Mouse (Mus musculus) embryonic facial prominence, embryonic 10.5 days (tissue): ENCODE data around the gene Lrrc1. TPM values are rescaled to one million over a fixed set of nuclear protein-coding genes. Genes with fewer than 3 reads are reported as not detected.

Experiments used
- DNase-seq: peaks from one replicate; pipeline ENCODE4 v3.0.0-alpha.2; 2017; ENCODE audit warnings: low spot score
- H3K27ac ChIP-seq: fragments of 300-500 bp; sonication (generic); replicated peaks from 2 replicates; pipeline ENCODE4 v1.5.1; 2016; ENCODE audit warnings: mild to moderate bottlenecking
- H3K27me3 ChIP-seq: fragments of 300-500 bp; sonication (generic); replicated peaks from 2 replicates; pipeline ENCODE4 v1.6.1; 2016; ENCODE audit warnings: low read depth, mild to moderate bottlenecking; ENCODE audit not compliant: poor library complexity, severe bottlenecking
- H3K36me3 ChIP-seq: fragments of 300-500 bp; sonication (generic); replicated peaks from 2 replicates; pipeline ENCODE4 v1.6.1; 2016; ENCODE audit warnings: mild to moderate bottlenecking, moderate library complexity
- H3K4me1 ChIP-seq: fragments of 300-500 bp; sonication (generic); 2 replicates; pipeline ENCODE4 v1.6.1; 2016
- H3K4me3 ChIP-seq: fragments of 300-500 bp; sonication (generic); 2 replicates; pipeline ENCODE4 v1.5.1; 2016; ENCODE audit warnings: mild to moderate bottlenecking, moderate library complexity
- H3K9me3 ChIP-seq: fragments of 300-500 bp; sonication (generic); 2 replicates; pipeline ENCODE4 v1.6.1; 2016; ENCODE audit warnings: mild to moderate bottlenecking
- WGBS: fragments of 180-500 bp; shearing (Covaris S2); methylation state at CpG from one replicate; pipeline ENCODE4 v1.1.7; 2016; 5-methylcytosine and 5-hydroxymethylcytosine counted together
- polyA plus RNA-seq: library from polyadenylated mRNA; unstranded; fragments of >200 nt; fragmentation: Nextera tagmentation; extraction: Ambion mirVana; gene quantifications from 2 replicates; pipeline ENCODE4 v1.2.1, GENCODE M21; 2016

Gene Lrrc1
- polyA plus RNA-seq, 1 experiment from 2014 or later, result 8.7 TPM

GRCm38 (mm10) chr9:77485915-77486314 is 58.8 kb downstream of the Lrrc1 start:
- WGBS, result 86% methylated on average over 12 of the region's 12 CpGs
- H3K27ac ChIP-seq, result no peak overlapping the region

GRCm38 (mm10) chr9:77484751-77485150 is 59.9 kb downstream of the Lrrc1 start:
- Histone ChIP-seq H3K27ac (no peak overlapping the region), H3K4me1 (peaks cover 36% of the 10 kb centered on the region), H3K9me3 (no peaks in the 10 kb centered on the region), H3K36me3 (no peaks in the 10 kb centered on the region), H3K4me3 (no peak overlapping the region), H3K27me3 (no peaks in the 10 kb centered on the region)
- DNase-seq, result no peak
- WGBS, result 87% methylated on average over 10 of the region's 10 CpGs

More at GRCm38 (mm10) chr9:77485915-77486314, 58.8 kb downstream of the Lrrc1 start:
- no peak overlapping the region for H3K4me3 ChIP-seq
- no peaks in the 10 kb centered on the region for H3K36me3 ChIP-seq
- no peak for DNase-seq
- H3K4me1 ChIP-seq, result peaks cover 25% of the 10 kb centered on the region
- H3K9me3 ChIP-seq, result no peaks in the 10 kb centered on the region
- H3K27me3 ChIP-seq, result no peaks in the 10 kb centered on the region

GRCm38 (mm10) chr9:77483559-77483958 is 61.1 kb downstream of the Lrrc1 start:
- Histone ChIP-seq H3K9me3 (no peaks in the 10 kb centered on the region), H3K27ac (no peak overlapping the region), H3K36me3 (no peaks in the 10 kb centered on the region), H3K27me3 (no peaks in the 10 kb centered on the region), H3K4me3 (no peak overlapping the region), H3K4me1 (peaks cover 46% of the 10 kb centered on the region)
- whole genome bisulfite sequencing, result 94% methylated on average over 3 of the region's 3 CpGs
- DNase-seq, result no peak

GRCm38 (mm10) chr9:77482281-77482680 is 62.4 kb downstream of the Lrrc1 start:
- H3K27me3 ChIP-seq, result no peaks in the 10 kb centered on the region
- H3K27ac ChIP-seq, result no peak overlapping the region; the same call in 1 of the 2 replicates
- 80% methylated on average over 5 of the region's 5 CpGs for WGBS
- no peaks in the 10 kb centered on the region for H3K36me3 ChIP-seq
- no peak for DNase-seq
- H3K4me3 ChIP-seq, result no peak overlapping the region
- no peaks in the 10 kb centered on the region for H3K9me3 ChIP-seq
- peaks cover 56% of the 10 kb centered on the region for H3K4me1 ChIP-seq

- Histone ChIP-seq H3K27me3 (no peaks in the 10 kb centered on the region), H3K4me1 (peaks cover 65% of the 10 kb centered on the region), H3K4me3 (no peak overlapping the region), H3K27ac (no peak overlapping the region; the same call in 1 of the 2 replicates), H3K36me3 (no peaks in the 10 kb centered on the region), H3K9me3 (no peaks in the 10 kb centered on the region)
- DNase-seq, result no peak
- WGBS, result 54% methylated on average over 7 of the region's 7 CpGs
These were observed 63.3 kb downstream of the Lrrc1 start for GRCm38 (mm10) chr9:77481380-77481779.

- Histone ChIP-seq H3K4me1 (peaks cover 67% of the 10 kb centered on the region), H3K36me3 (no peaks in the 10 kb centered on the region), H3K4me3 (no peak overlapping the region), H3K27me3 (no peaks in the 10 kb centered on the region), H3K27ac (peak overlapping the region; percentile 24; the same call in 1 of the 2 replicates), H3K9me3 (no peaks in the 10 kb centered on the region)
- DNase-seq, result no peak
- WGBS, result 81% methylated on average over 9 of the region's 9 CpGs
These were observed 63.9 kb downstream of the Lrrc1 start for GRCm38 (mm10) chr9:77480574-77481319.

GRCm38 (mm10) chr9:77480001-77480400 is 64.7 kb downstream of the Lrrc1 start:
- WGBS, result 72% methylated on average over 7 of the region's 7 CpGs
- peaks cover 67% of the 10 kb centered on the region for H3K4me1 ChIP-seq

GRCm38 (mm10) chr9:77478166-77478920 is 66.3 kb downstream of the Lrrc1 start:
- no peak for DNase-seq
- Histone ChIP-seq H3K9me3 (no peaks in the 10 kb centered on the region), H3K27ac (no peak overlapping the region; the same call in none of the 2 replicates), H3K36me3 (no peaks in the 10 kb centered on the region), H3K27me3 (no peaks in the 10 kb centered on the region), H3K4me1 (peaks cover 62% of the 10 kb centered on the region), H3K4me3 (no peak overlapping the region)
- 59% methylated on average over 10 of the region's 10 CpGs for WGBS

More at GRCm38 (mm10) chr9:77480001-77480400, 64.7 kb downstream of the Lrrc1 start:
- Histone ChIP-seq H3K9me3 (no peaks in the 10 kb centered on the region), H3K36me3 (no peaks in the 10 kb centered on the region), H3K4me3 (no peak overlapping the region), H3K27ac (no peak overlapping the region), H3K27me3 (no peaks in the 10 kb centered on the region)
- DNase-seq, result no peak

GRCm38 (mm10) chr9:77474535-77474934 is 70.1 kb downstream of the Lrrc1 start:
- Histone ChIP-seq H3K9me3 (no peaks in the 10 kb centered on the region), H3K27ac (no peak overlapping the region), H3K4me3 (no peak overlapping the region), H3K36me3 (no peaks in the 10 kb centered on the region), H3K4me1 (peaks cover 39% of the 10 kb centered on the region), H3K27me3 (no peaks in the 10 kb centered on the region)
- whole genome bisulfite sequencing, result 84% methylated on average over 4 of the region's 4 CpGs
- DNase-seq, result no peak

GRCm38 (mm10) chr9:77472557-77472956 is 72.1 kb downstream of the Lrrc1 start:
- Histone ChIP-seq H3K9me3 (no peaks in the 10 kb centered on the region), H3K4me3 (no peak overlapping the region), H3K36me3 (peaks cover 12% of the 10 kb centered on the region), H3K27me3 (no peaks in the 10 kb centered on the region), H3K4me1 (peaks cover 25% of the 10 kb centered on the region), H3K27ac (no peak overlapping the region; the same call in 1 of the 2 replicates)
- WGBS, result 75% methylated on average over 8 of the region's 8 CpGs
- DNase-seq, result no peak

- H3K9me3 ChIP-seq, result no peaks in the 10 kb centered on the region
- no peak overlapping the region for H3K4me3 ChIP-seq
- 86% methylated on average over 12 of the region's 12 CpGs for WGBS
- H3K4me1 ChIP-seq, result peaks cover 16% of the 10 kb centered on the region
- DNase-seq, result no peak
- H3K36me3 ChIP-seq, result peaks cover 14% of the 10 kb centered on the region
- no peak overlapping the region for H3K27ac ChIP-seq
- no peaks in the 10 kb centered on the region for H3K27me3 ChIP-seq
These were observed 72.9 kb downstream of the Lrrc1 start for GRCm38 (mm10) chr9:77471646-77472220.

- WGBS, result 72% methylated on average over 20 of the region's 20 CpGs
- peak; percentile 47 for DNase-seq
- Histone ChIP-seq H3K27ac (no peak overlapping the region), H3K4me1 (peaks cover 15% of the 10 kb centered on the region), H3K9me3 (no peaks in the 10 kb centered on the region), H3K36me3 (peaks cover 14% of the 10 kb centered on the region), H3K27me3 (no peaks in the 10 kb centered on the region), H3K4me3 (no peak overlapping the region)
These were observed 74.7 kb downstream of the Lrrc1 start for GRCm38 (mm10) chr9:77469791-77470607.
